Mouse (Mus musculus) limb, embryonic 14.5 days (tissue): Measurements from ENCODE around the gene Med27. TPM values are rescaled to one million over a fixed set of nuclear protein-coding genes. Genes with fewer than 3 reads are reported as not detected.

Source experiments
- ATAC-seq: fragments of 200-750 bp; cut with Nextera tagmentation; 2 replicates; pipeline ENCODE4 v1.8.0; 2017; ENCODE audit warnings: low read depth, moderate number of reproducible peaks, moderate TSS enrichment; ENCODE audit not compliant: low FRiP score
- DNase-seq: peaks from one replicate; pipeline ENCODE4 v3.0.0-alpha.2; 2015; ENCODE audit warnings: low spot score
- H3K27ac ChIP-seq: fragments of 300-500 bp; sonication (generic); replicated peaks from 2 replicates; pipeline ENCODE4 v1.5.1; 2014; ENCODE audit warnings: low read depth, mild to moderate bottlenecking, low read length, moderate library complexity, mixed read lengths
- H3K27me3 ChIP-seq: fragments of 300-500 bp; sonication (generic); 2 replicates; pipeline ENCODE4 v1.6.1; 2014; ENCODE audit warnings: low read length, mixed read lengths; ENCODE audit not compliant: control insufficient read depth, insufficient read depth
- H3K36me3 ChIP-seq: fragments of 300-500 bp; sonication (generic); 2 replicates; pipeline ENCODE4 v1.6.1; 2014; ENCODE audit warnings: mild to moderate bottlenecking, low read length, moderate library complexity, mixed read lengths; ENCODE audit not compliant: control insufficient read depth, insufficient read depth
- H3K4me1 ChIP-seq: fragments of 300-500 bp; sonication (generic); 2 replicates; pipeline ENCODE4 v1.6.1; 2014; ENCODE audit warnings: antibody characterized with exemption, low read length, mixed read lengths; ENCODE audit not compliant: control insufficient read depth, insufficient read depth
- H3K4me2 ChIP-seq: fragments of 300-500 bp; sonication (generic); replicated peaks from 2 replicates; pipeline ENCODE4 v1.6.1; 2014; ENCODE audit warnings: low read depth, mild to moderate bottlenecking, low read length, moderate library complexity; ENCODE audit not compliant: severe bottlenecking
- H3K4me3 ChIP-seq: fragments of 300-500 bp; sonication (generic); replicated peaks from 2 replicates; pipeline ENCODE4 v1.5.1; 2014; ENCODE audit warnings: low read length
- H3K9ac ChIP-seq: fragments of 300-500 bp; sonication (generic); 2 replicates; pipeline ENCODE4 v1.6.1; 2014; ENCODE audit warnings: mild to moderate bottlenecking, low read depth, low read length, moderate library complexity; ENCODE audit not compliant: severe bottlenecking
- H3K9me3 ChIP-seq: fragments of 300-500 bp; sonication (generic); 2 replicates; pipeline ENCODE4 v1.6.1; 2016; ENCODE audit warnings: low read length; ENCODE audit not compliant: control insufficient read depth
- POLR2A ChIP-seq: fragments of 200-500 bp; IDR thresholded peaks from 2 replicates; pipeline ENCODE4 v1.8.0; 2012; ENCODE audit warnings: inconsistent platforms, mild to moderate bottlenecking, moderate library complexity, borderline replicate concordance; ENCODE audit not compliant: insufficient read depth, insufficient read length; ENCODE audit errors: extremely low read depth
- WGBS: fragments of 180-500 bp; shearing (Covaris S2); extraction: QIAGEN DNeasy Blood & Tissue Kit; methylation state at CpG from one replicate; pipeline ENCODE4 v1.1.7; 2014; 5-methylcytosine and 5-hydroxymethylcytosine counted together
- polyA plus RNA-seq, 2 experiments: library from polyadenylated mRNA; depleted of rRNA in 1 of 2; stranded (reverse) in 1 of 2; unstranded in 1 of 2; fragments of >200 nt; fragmentation: Nextera tagmentation in 1 of 2; extraction: Ambion mirVana in 1 of 2; gene quantifications; 2 replicates each; pipeline versions ENCODE4 v1.2.1 to v1.2.3; 2012 to 2014

Gene Med27
- polyA plus RNA-seq, 2 experiments: 45.6 to 49.4 TPM

DNA sequence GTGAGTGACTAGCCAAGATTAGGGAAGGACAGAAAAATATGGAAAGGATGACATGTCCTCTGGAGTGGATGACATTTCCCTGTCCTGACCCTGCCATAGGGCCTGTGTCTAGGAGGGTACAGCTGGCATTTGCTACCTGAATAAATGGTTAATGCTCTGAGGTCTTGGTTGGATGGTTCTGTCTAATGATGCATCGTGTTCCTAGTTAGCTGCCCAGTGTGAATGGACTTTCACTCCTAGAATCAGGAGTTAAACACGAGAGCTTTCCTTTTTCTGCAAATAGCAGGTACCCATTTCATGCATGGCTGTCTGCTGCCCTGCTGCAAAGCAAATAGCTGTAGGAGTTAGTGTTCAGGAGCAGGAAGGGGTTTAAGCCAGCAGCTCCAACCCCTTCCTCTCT lies 141.0 kb downstream of the Med27 start:
- Histone ChIP-seq H3K9ac (no peak overlapping the region), H3K4me3 (no peak overlapping the region), H3K27ac (no peak overlapping the region), H3K36me3 (no peaks in the 10 kb centered on the region), H3K4me2 (no peak overlapping the region), H3K27me3 (no peaks in the 10 kb centered on the region), H3K4me1 (peaks cover 4% of the 10 kb centered on the region; the same call in 1 of the 2 replicates), H3K9me3 (no peaks in the 10 kb centered on the region)
- no peak for TF ChIP-seq POLR2A
- DNase-seq (no peak), ATAC-seq (no peak)
- WGBS: 76% methylated on average over 2 of the region's 2 CpGs

GRCm38 (mm10) chr2:29488379-29489236 lies 142.0 kb downstream of the Med27 start:
- Histone ChIP-seq H3K9me3 (no peaks in the 10 kb centered on the region), H3K4me2 (no peak overlapping the region), H3K9ac (no peak overlapping the region), H3K36me3 (no peaks in the 10 kb centered on the region), H3K4me3 (no peak overlapping the region), H3K27me3 (no peaks in the 10 kb centered on the region), H3K27ac (no peak overlapping the region), H3K4me1 (peaks cover 2% of the 10 kb centered on the region; the same call in 1 of the 2 replicates)
- TF ChIP-seq POLR2A: no peak
- ATAC-seq (no peak), DNase-seq (no peak)
- WGBS: 46% methylated on average over 13 of the region's 13 CpGs

GRCm38 (mm10) chr2:29491656-29492055 lies 145.0 kb downstream of the Med27 start:
- peaks cover 2% of the 10 kb centered on the region; the same call in 1 of the 2 replicates for H3K4me1 ChIP-seq
- no peak for TF ChIP-seq POLR2A
- H3K4me2 ChIP-seq: no peak overlapping the region
- WGBS: 79% methylated on average over 6 of the region's 6 CpGs
- H3K9me3 ChIP-seq: no peaks in the 10 kb centered on the region
- no peak overlapping the region for H3K4me3 ChIP-seq
- no peaks in the 10 kb centered on the region for H3K36me3 ChIP-seq
- no peak for DNase-seq
- no peak overlapping the region for H3K9ac ChIP-seq
- no peak overlapping the region for H3K27ac ChIP-seq
- H3K27me3 ChIP-seq: no peaks in the 10 kb centered on the region
- no peak for ATAC-seq

- H3K9ac ChIP-seq: no peak overlapping the region
- ATAC-seq (peak; percentile 78), DNase-seq (no peak)
- peaks cover 2% of the 10 kb centered on the region; the same call in 1 of the 2 replicates for H3K4me1 ChIP-seq
- no peaks in the 10 kb centered on the region for H3K27me3 ChIP-seq
- no peak overlapping the region for H3K4me2 ChIP-seq
- H3K36me3 ChIP-seq: no peaks in the 10 kb centered on the region
- no peaks in the 10 kb centered on the region for H3K9me3 ChIP-seq
- H3K4me3 ChIP-seq: no peak overlapping the region
- no peak for TF ChIP-seq POLR2A
- H3K27ac ChIP-seq: no peak overlapping the region
- 53% methylated on average over 9 of the region's 9 CpGs for WGBS
These were observed 146.9 kb downstream of the Med27 start for GRCm38 (mm10) chr2:29493396-29494031.

DNA sequence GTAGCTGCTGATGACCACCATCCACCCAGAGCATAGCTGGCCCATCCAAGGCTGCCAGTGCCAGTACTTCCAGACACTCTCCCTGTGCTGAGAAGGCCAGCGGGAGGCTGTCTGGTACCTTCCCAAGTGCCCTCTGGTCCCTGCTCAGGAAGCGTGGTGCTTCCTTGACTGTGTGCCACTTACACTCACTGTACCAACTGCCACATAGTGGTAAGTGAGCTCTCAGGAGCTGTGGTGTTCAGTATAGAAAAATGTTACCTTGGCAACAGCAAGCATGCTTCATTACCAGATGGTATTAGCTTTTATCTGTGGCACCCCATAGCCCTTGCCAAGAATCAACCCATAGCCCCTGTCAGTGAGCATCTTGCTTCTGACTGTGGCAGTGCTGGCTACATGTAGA lies 148.7 kb downstream of the Med27 start:
- DNase-seq (no peak), ATAC-seq (no peak)
- no peak overlapping the region for H3K4me2 ChIP-seq
- H3K9ac ChIP-seq: no peak overlapping the region
- no peak for TF ChIP-seq POLR2A
- H3K9me3 ChIP-seq: no peaks in the 10 kb centered on the region
- H3K27me3 ChIP-seq: no peaks in the 10 kb centered on the region
- no peaks in the 10 kb centered on the region for H3K36me3 ChIP-seq
- WGBS: 95% methylated on average over 2 of the region's 2 CpGs
- H3K4me1 ChIP-seq: peaks cover 2% of the 10 kb centered on the region; the same call in 1 of the 2 replicates
- no peak overlapping the region for H3K4me3 ChIP-seq
- no peak overlapping the region for H3K27ac ChIP-seq
